Mouse (Mus musculus): ENCODE data around the gene Sestd1.

DNA sequence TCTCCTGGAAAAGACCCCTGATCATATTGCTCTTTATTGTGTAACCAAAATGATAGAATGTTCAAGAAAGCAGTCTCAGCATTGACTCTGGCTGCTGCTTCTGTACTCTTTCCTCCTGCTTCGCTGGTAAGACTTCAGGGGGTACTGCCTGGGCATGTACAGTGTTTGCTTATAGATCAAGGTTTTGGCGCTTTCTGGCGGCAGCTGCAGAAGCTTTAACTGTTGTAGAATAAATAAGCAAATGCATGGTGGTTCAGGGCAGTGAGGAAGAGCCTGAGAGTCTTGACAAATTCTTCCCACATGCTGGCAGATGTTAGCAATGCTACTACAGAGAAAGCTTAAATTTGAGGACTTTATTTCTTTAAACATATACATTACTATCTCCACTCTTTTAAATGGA, 134.1 kb downstream of the Sestd1 start:
- TF ChIP-seq CTCF (IDR thresholded peaks at IDR 0.05; ENCODE audit: low read depth, low read length) (no peak), POLR2A (IDR thresholded peaks at IDR 0.05; ENCODE audit: extremely low read depth, insufficient read depth, low read length) (no peak)

Measured in liver, adult 2 months (tissue).